Mouse (Mus musculus) ES-E14 (cell line): ENCODE results near the gene Bcl10. TPM values are rescaled to one million over a fixed set of nuclear protein-coding genes. Genes with fewer than 3 reads are reported as not detected.
"Not testable (repeated sequence)": the region's sequence is repeated elsewhere in the genome, so short reads cannot be mapped to it uniquely, and the experiment has no call there.

ENCODE experiments used
- DNase-seq: peaks from one replicate; pipeline ENCODE4 v3.0.0-alpha.2; 2013; ENCODE audit warnings: low read depth, low spot score
- H3K27ac ChIP-seq: 2 replicates; pipeline ENCODE4 v1.5.1; 2012; ENCODE audit warnings: low read depth, mild to moderate bottlenecking, low read length, moderate library complexity, mixed read lengths; ENCODE audit not compliant: poor library complexity, insufficient read depth, severe bottlenecking
- H3K36me3 ChIP-seq: 2 replicates; pipeline ENCODE4 v1.6.1; 2012; ENCODE audit warnings: mild to moderate bottlenecking, low read length, moderate library complexity, mixed read lengths; ENCODE audit not compliant: control insufficient read depth, poor library complexity, insufficient read depth, severe bottlenecking
- H3K4me1 ChIP-seq, 2 experiments: fragments of 150-350 bp in 1 of 2; sonication (generic) in 1 of 2; 2 replicates each; pipeline ENCODE4 v1.6.1; 2012; ENCODE audit warnings: low read length in 2 of 2, mild to moderate bottlenecking in 1 of 2, mixed read lengths in 1 of 2; ENCODE audit not compliant: control insufficient read depth in 2 of 2, insufficient read depth in 2 of 2, poor library complexity in 1 of 2
- H3K4me3 ChIP-seq, 2 experiments: fragments of 150-350 bp in 1 of 2; sonication (generic) in 1 of 2; 2 replicates each; pipeline ENCODE4 v1.5.1; 2012; ENCODE audit warnings: low read length in 2 of 2, low read depth in 1 of 2, mild to moderate bottlenecking in 1 of 2, mixed read lengths in 1 of 2; ENCODE audit not compliant: insufficient read depth in 1 of 2, poor library complexity in 1 of 2, severe bottlenecking in 1 of 2
- H3K9ac ChIP-seq: 2 replicates; pipeline ENCODE4 v1.6.1; 2012; ENCODE audit warnings: low read depth, mild to moderate bottlenecking, low read length, mixed read lengths; ENCODE audit not compliant: poor library complexity, insufficient read depth, severe bottlenecking
- H3K9me3 ChIP-seq: fragments of 150-350 bp; sonication (generic); 2 replicates; pipeline ENCODE4 v1.6.1; 2012; ENCODE audit warnings: low read depth, mild to moderate bottlenecking, low read length; ENCODE audit not compliant: control insufficient read depth, insufficient read depth
- CHD2 ChIP-seq: IDR thresholded peaks from 2 replicates; pipeline ENCODE4 v1.6.1; 2014; ENCODE audit warnings: mild to moderate bottlenecking, low read depth, low read length, inconsistent platforms
- HCFC1 ChIP-seq: IDR thresholded peaks from 2 replicates; pipeline ENCODE4 v1.6.1; 2012; ENCODE audit warnings: low read length, inconsistent platforms, borderline replicate concordance; ENCODE audit not compliant: insufficient read depth
- MAFK ChIP-seq: IDR thresholded peaks from 2 replicates; pipeline ENCODE4 v1.6.1; 2014; ENCODE audit warnings: mild to moderate bottlenecking, low read depth, low read length, inconsistent platforms; ENCODE audit not compliant: insufficient read depth
- ZC3H11A ChIP-seq: IDR thresholded peaks from 2 replicates; pipeline ENCODE4 v1.6.1; 2012; ENCODE audit warnings: low read depth, mild to moderate bottlenecking, inconsistent platforms, low read length, borderline replicate concordance
- ZNF384 ChIP-seq: IDR thresholded peaks from 2 replicates; pipeline ENCODE4 v1.6.1; 2012; ENCODE audit warnings: low read depth, low read length, inconsistent platforms
- in situ Hi-C, 2 experiments: fragments of 600-800 bp; cut with MboI; formaldehyde crosslinking; loops; one replicate each; pipeline ENCODE4 v1.15.1; 2025; ENCODE audit warnings: low sequenced_read_pairs in 2 of 2, inconsistent platforms in 1 of 2; ENCODE audit not compliant: unreplicated experiment in 2 of 2
- total RNA-seq: library from RNA; depleted of rRNA; stranded (reverse); fragments of 300-350 nt; gene quantifications from 2 replicates; pipeline ENCODE4 v1.2.3, GENCODE M21; 2012; rRNA removed

Gene Bcl10
- 14.9 and 27.8 TPM in 2 replicates for total RNA-seq

DNA sequence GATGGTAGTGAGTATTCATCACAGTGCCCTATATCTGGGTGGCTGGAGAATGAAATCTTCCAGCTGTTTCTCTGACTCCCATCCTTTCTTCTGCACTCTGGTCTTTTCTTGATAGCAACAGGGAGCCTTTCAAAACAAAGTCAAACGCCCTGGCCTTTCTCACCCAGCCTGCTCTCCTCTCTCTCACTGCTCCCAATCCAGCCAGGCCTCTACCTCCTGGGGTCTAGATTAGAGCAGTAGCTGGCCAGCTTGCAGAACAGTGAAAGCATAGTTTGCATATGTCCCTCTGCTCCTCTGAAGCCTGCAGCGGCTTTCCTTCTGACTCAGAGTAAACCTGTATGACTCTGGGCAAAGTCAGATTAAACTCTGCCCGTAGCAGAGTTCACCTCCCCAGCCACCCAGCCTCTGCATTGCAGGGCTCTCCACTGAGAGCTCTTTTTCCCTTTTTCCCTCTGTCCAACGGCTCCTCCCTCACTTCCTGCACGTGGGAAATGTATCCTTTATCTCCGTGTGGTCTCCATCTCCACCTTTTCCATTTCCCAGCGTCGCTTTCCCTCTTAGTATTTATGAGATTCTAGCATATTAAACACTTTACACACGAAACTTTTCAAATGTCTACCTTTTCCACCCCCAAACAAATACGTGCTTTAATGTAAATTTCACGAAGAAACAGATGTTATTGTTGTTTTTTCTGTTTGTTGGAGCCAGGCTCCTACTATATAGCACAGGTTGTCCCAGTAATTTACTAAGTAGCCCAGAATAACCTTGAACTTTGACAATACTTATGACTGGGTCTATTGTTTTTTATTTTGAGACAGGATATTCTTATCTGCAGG, at the start of gene Bcl10:
TSS of gene Bcl10 (plus strand) at position 786 of the 836 bp plus-strand sequence.
- in situ Hi-C loops = loop anchor here in 1 of 2 experiments (25.0 kb wide), 2 partner anchors 310 to 510 kb away; no protein-coding TSS in a partner anchor
- Histone ChIP-seq H3K4me3 (peak within 1 kb of the TSS; percentile 45 to 58), H3K36me3 (no peaks in the 10 kb centered on the region), H3K4me1 (0 out of 4 replicates have a peak, but pooled peaks cover 0 to 2% of the 10 kb centered on the region in 2 experiments), H3K27ac (no peak within 1 kb of the TSS), H3K9me3 (no peaks in the 10 kb centered on the region), H3K9ac (peak within 1 kb of the TSS; percentile 71; the same call in 1 of the 2 replicates)
- TF ChIP-seq HCFC1 = no peak
- TF ChIP-seq CHD2 = no peak
- no peak for TF ChIP-seq ZC3H11A
- TF ChIP-seq ZNF384 = no peak
- TF ChIP-seq MAFK = no peak
- no peak for DNase-seq

DNA sequence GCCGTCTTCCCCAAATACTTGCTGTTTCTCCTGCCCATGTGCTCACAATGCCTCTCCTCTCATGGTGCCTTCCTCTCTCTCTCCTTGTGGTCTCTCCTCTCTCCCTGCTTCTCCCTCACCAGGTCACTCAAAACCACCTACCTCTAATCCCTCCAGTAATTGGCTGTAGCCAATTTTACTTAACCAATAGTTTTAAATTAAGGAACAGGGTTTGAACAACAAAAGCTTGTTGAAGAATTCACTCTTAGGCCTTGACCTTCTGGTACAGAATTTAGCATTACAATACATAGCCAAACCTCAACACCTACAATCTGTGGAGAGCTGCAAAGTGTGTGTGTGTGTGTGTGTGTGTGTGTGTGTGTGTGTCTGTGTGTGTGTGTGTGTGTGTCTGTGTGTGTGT, 49.3 kb upstream of the Bcl10 start:
- peak; percentile 25 for DNase-seq
- Histone ChIP-seq H3K4me3 (peak overlapping the region; percentile 53 to 56), H3K36me3 (no peaks in the 10 kb centered on the region), H3K27ac (no peak overlapping the region), H3K9me3 (no peaks in the 10 kb centered on the region), H3K4me1 (no peaks in the 10 kb centered on the region; a peak in 2 of 4 replicates), H3K9ac (peak overlapping the region; percentile 72)
- no peak for TF ChIP-seq CHD2
- no peak for TF ChIP-seq ZNF384
- no peak for TF ChIP-seq ZC3H11A
- TF ChIP-seq MAFK = no peak
- TF ChIP-seq HCFC1 = no peak
- in situ Hi-C loops = no loop called here

DNA sequence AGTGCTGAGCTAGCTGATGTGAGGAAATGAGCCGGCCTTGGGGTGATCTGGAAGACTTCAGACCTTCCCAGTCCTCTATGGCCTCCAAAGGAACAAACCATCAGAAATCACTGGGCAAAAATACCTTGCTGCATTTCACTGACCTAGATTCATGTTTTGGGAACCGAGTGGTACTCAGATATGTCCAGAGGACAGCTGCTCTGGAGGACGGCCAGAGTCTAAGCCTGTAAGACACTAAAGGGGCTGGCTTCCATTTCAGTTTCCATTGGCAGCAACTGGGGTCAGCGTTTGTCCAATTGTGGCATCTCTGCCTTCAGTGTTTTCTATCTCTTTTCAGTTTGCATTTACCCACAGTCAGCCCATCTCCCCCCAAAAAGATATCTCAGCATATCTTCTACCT, 48.5 kb upstream of the Bcl10 start:
- no peak for DNase-seq
- H3K27ac ChIP-seq = no peak overlapping the region
- H3K9me3 ChIP-seq = no peaks in the 10 kb centered on the region
- H3K4me3 ChIP-seq = no peak overlapping the region
- H3K9ac ChIP-seq = no peak overlapping the region
- in situ Hi-C loops = no loop called here
- H3K4me1 ChIP-seq = no peaks in the 10 kb centered on the region; a peak in 2 of 4 replicates
- no peak for TF ChIP-seq HCFC1
- no peak for TF ChIP-seq ZC3H11A
- no peak for TF ChIP-seq ZNF384
- no peak for TF ChIP-seq CHD2
- no peak for TF ChIP-seq MAFK
- no peaks in the 10 kb centered on the region for H3K36me3 ChIP-seq

DNA sequence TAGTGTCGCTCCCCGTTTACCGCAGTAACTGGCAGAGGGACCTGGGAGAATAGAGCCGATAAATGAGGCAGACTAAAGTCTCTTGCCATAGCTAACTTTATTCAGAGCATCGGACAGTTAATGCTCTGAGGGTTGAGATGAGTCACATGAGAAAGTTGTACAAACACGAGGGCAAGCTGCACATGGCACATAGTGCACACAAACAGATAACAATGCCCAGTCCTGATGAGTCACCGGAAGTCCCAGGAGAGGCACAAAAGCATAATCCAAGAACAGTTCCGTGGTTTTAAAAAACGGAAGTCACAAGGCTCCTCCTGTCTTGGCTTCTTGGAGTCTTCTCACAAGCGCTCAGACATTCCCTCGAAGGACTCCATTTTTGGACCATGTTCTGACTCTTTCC, 46.5 kb upstream of the Bcl10 start:
- in situ Hi-C loops = no loop called here
- H3K9ac ChIP-seq = no peak overlapping the region
- no peaks in the 10 kb centered on the region for H3K9me3 ChIP-seq
- no peak overlapping the region for H3K4me3 ChIP-seq
- no peaks in the 10 kb centered on the region; a peak in 2 of 4 replicates for H3K4me1 ChIP-seq
- no peak for DNase-seq
- H3K36me3 ChIP-seq = no peaks in the 10 kb centered on the region
- no peak overlapping the region for H3K27ac ChIP-seq
- TF ChIP-seq ZNF384 = no peak
- no peak for TF ChIP-seq MAFK

DNA sequence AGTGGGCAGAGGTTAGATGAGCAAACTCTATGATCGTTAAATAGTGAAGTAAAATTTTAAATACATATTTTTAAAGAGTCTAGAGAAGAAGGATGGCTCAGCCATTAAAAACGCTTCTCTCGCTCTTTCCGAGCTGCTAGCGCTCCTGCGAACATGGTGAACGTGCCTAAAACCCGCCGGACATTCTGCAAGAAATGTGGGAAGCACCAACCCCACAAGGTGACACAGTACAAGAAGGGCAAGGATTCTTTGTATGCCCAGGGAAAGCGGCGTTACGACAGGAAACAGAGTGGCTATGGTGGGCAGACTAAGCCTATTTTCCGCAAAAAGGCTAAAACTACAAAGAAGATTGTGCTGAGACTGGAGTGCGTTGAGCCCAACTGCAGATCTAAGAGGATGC, 43.7 kb upstream of the Bcl10 start:
- H3K27ac ChIP-seq, DNase-seq, H3K4me3 ChIP-seq, H3K4me1 ChIP-seq, H3K9me3 ChIP-seq, in situ Hi-C loops, H3K9ac ChIP-seq, H3K36me3 ChIP-seq: not testable (repeated sequence)
